Mouse (Mus musculus) A20 (cell line): ENCODE results near the gene Tm4sf19.

Source experiments
- DNase-seq: peaks from one replicate; pipeline ENCODE4 v3.0.0-alpha.2; 2011; ENCODE audit warnings: low read depth, low spot score

Tm4sf19 gene

DNA sequence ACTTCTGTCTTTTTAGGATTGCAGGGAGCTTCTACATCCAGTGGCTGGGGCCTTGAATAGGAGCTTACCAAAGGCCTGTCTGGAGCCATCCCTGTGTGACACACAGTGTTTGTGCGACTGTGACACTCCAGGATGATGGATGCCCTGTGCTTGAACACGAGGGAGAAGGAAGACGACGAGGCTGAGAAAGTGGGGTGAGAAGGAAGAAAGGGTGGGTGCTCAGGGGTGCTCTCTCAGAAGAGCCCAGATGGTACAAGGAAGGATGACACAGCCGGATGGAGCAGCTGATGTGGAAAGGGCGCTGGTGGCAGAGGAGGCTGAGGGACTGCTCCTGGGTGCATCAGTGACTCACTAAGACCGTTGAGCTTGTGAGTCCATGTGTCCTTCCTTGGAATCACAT, at the start of gene Tm4sf19:
TSS of gene Tm4sf19 (plus strand) at position 240 of the 400 bp plus-strand sequence.
- no peak for DNase-seq

DNA sequence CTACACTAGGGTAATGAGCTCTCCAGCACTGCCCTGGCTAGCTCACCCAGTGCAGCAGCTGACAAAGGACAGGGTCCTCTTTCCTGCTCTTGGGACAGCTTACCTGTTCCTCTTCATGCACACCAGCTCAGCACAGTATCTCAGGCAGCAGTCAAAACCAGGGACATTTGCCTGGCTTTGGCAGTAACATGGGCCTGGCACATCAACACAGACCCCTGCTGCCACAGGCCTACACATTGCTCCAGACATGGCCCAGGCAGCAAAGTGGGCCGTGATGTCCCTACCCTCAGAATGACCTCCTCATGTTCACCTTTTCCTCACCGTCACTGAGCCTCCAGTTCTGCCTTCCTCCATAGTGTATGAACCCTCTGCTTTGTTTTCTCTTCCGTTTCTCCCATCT, 49.5 kb upstream of the Tm4sf19 start:
- no peak for DNase-seq

DNA sequence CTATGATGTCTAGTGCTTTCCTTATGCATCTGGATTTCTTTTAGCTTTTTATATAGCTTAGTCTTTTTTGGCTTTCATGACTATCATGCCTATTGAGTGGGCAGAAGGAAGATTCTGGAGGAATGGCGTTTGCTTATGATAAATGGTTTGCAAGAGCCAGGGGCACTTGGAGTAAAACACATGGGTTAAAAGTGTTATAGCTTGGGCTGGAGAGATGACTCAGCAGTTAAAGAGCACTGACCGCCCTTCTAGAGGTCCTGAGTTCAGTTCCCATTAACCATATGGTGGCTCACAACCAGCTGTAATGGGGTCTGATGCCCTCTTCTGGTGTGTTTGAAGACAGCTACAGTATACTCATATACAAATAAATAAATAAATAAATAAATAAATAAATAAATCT, 36.8 kb upstream of the Tm4sf19 start:
- no peak for DNase-seq

DNA sequence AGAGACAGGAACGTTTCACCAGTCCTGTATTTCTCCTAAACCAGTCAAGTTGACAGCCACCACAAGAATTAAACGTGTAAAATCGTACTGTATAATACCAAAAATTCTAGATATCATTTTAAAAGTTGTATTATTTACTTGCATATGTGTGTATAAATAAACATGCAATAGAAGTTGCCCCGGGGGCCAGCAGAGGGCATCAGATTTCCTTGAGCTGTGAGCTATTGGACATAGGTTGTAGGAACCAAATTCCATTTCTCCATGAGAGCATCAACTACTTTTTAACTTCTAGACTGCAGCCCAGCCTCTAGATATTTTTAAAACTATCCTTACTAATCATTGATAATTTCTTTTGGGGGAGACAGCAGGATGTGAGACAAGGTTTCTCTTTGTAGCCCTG, 29.0 kb upstream of the Tm4sf19 start:
- DNase-seq, result peak; percentile 31

DNA sequence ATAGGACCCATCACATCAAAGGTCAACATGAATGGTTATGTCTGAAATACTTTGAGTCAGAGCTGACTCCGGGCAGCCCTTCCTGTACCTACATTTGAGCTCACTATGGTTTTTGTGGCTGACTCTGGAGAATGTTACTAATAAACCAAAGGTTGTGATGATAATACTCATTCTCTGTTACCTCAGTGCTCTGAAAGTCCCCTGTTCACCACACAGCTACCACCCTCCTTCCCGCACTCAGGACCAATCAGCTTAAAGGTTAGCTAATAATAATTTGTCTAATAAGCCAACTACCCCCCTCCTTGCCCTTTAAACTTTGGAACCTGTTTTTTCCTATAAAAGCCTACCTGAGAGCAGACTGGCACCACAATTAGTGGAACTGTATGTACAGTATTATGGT, 20.7 kb upstream of the Tm4sf19 start:
- no peak for DNase-seq

DNA sequence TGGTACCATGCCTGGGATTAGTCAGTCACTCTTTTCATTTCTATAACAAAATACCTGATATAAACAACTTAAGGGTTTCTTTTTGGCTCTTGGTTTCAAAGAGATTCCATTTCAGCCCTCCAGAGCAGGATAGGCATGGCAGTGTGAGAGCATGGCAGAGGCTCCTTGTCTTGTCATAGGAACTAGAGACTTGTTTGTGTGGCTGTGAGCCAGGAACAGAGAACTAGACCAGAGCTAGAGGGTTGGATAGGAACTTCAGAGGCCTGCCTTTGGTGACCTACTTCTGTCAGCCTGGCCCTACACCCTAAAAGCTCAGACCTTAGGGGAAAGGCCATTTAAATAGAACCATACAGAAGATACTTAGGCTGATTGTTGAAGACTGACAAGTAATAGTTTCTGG, 17.4 kb upstream of the Tm4sf19 start:
- DNase-seq, result no peak

DNA sequence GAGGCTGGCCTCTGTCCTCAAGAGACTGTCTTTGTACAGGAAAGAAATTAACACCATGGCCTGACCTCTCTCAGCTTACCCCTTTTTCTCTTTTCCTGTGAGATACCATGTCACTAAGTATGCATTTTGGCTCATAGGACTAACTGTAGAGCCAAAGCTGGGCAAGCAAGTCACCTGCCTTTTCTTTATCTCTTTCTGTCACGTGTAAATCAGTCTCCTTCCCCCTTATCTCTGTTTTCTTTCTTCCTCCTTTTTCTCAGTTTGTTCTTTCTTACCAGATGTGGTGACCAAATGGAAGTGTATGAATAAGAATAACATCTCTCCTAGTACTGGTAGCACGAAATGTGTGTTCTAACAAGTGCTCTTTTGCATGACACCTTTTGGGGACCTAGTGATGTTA, 15.4 kb upstream of the Tm4sf19 start:
- no peak for DNase-seq

GRCm38 (mm10) chr16:32386826-32387225, 13.5 kb upstream of the Tm4sf19 start:
- DNase-seq, result no peak

DNA sequence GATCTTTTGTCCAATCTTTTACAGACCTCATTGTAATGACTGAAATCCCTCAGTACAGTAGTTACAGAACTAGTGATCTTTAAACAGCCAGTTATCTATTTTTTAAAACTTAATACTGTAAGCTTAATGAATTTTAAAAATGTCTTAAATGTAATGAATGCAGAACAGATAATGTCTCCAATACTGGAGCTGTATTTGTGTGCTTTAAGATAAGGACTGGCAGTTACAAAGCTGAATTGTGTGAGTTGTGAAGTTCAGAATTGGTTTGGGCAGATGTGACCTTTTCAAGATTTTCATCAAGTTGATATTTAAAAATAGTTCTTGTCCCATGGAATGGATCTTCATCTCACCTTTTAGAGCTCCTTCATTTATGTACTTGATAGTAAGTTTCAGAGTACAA, 11.3 kb upstream of the Tm4sf19 start:
- no peak for DNase-seq

GRCm38 (mm10) chr16:32389841-32390240, 10.5 kb upstream of the Tm4sf19 start:
- no peak for DNase-seq

DNA sequence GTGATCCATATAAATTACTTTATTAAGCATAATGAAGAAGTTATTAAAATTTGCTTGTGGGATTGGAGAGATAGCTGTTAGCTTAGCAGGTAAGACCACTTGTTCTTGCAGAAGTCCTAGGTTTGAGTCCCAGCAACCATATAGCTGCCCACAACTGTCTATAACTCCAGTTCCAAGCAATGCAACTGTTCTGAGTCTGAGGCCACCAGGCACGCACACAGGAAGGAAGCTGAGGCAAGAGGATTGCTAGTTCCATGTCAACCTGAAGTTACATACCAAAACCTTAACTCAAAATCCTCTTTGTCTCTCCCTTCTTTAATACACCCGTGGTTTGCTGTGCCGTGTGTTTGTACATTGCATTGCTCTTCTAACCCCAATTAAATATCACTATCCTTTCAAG, 9.4 kb upstream of the Tm4sf19 start:
- DNase-seq, result no peak

- no peak for DNase-seq
These were observed 4.4 kb upstream of the Tm4sf19 start for GRCm38 (mm10) chr16:32395679-32396540.

DNA sequence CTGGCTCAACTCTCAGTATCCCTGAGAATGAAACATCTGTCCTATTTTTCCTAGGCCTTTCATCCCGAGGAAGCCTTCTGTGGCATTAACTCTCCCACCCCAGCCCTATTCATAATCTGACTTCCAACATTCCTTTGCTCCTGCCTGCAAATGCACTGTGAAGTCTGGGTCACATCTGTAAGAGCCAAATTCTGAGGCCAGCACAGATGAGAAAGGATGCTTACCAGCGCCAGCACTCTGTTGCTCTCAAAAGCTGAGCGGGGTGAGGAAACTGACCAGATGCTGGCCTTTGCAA, 3.8 kb upstream of the Tm4sf19 start:
- DNase-seq, result no peak

- no peak for DNase-seq
These were observed 2.1 kb upstream of the Tm4sf19 start for GRCm38 (mm10) chr16:32398206-32398605.

DNA sequence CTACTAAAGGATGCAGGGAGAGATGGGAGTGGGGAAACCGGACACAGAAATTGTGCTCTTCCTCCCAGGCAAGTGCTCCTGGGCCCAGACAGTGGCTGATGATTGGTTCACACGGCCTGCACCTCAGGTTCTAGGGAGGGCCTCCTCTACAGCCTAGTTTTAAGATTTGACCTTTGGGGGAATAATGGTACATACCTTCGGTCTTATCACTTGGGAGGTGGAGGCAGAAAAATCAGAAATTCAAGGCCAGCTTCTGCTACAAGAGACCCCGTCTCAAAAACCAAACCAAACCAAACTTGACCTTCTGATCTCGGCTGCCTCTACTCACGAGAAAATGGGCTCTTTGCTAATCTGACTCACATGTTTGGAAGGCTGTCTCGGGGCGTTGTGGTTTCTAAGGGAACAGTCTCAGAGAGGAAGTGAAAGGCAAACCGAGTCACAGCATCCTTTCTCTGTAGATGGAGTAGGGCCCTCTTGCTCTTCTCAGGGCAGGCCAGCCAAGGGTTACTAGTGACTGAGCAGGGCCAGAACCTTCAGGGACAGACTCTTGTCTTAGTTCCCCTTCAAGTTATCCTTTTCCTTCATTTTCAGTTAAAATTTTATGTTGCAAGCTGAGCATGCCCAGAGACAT, 1.1 kb downstream of the Tm4sf19 start:
- DNase-seq, result peak; percentile 70

DNA sequence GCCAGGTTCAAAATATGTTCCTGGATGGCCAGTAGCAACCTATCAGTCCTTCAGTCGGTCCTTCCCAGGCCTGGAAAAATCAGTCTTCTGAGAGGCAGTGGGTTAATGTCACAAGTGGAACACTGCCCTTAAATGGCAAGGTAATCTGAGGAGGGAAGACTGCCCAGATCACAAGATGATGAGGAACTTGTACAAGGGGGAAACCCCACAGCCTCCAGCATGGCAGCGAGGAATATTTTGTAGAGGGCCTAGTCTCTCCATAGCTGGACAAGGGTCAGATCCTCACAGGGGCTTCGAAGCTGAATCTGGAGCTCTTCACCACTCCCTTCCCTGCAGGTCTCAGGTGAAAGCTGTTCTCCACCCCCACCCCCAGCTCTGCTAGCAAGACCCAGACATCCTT, 2.5 kb downstream of the Tm4sf19 start:
- DNase-seq, result no peak

GRCm38 (mm10) chr16:32405716-32406115, 5.4 kb downstream of the Tm4sf19 start:
- DNase-seq, result no peak

DNA sequence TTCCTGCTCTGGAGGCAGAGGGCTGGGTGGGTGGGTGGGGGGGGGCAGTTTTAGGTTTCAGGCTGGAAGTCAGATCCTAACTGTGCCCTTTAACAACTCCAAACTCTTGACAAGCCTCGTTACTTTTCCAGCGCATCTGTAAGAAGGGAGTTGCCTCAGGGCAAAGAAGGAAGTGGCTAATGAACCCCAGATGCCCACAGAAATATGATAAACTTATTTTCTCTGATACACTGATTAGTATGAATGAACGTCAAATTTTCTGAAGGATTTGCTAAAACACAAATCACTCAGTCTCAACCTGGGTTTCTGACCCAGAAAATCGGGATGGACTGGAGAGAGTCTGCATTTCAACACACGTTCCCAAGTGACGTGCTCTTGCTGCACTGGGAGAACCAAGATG, 6.4 kb downstream of the Tm4sf19 start:
- no peak for DNase-seq

DNA sequence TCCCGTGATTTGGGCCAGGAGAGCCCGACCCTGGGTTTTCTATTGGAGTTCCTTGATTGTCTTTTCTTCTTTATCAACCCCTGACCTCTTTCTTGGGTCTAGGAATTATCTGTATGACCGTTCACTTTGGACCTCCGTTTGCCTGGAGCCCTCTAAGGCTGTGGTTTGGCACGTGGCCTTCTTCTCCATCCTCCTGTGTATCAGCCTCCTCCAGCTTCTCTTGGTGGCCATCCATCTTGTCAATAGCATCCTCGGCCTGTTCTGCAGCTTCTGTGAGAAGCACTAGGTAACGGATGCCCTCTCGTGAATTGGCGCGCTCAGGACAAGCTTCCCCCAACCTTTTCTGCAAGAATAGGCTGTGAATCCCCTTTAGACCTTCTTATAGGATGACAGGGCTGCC, 7.4 kb downstream of the Tm4sf19 start:
- DNase-seq, result no peak

DNA sequence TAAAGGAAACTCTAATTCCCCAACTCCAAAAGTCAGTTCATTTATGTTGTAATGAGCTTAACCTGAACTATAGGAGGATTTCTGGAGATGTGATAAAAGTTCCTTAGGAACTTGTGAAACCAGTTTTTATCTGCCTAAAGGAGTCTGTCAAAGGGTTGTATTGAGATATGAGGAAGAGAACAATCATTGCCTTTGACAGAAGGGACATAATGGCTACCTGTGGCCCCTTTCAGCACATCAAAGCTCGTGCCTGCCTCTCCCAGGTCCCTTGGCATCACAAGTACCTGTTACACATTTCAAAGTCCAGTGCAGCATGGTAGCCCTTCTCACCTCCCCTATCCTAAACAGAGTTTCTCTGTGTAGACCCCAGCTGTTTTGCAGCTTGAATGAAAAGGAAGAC, 17.2 kb downstream of the Tm4sf19 start:
- no peak for DNase-seq

- DNase-seq, result peak; percentile 93
These were observed 19.5 kb downstream of the Tm4sf19 start, which contains the start of gene Tctex1d2 for GRCm38 (mm10) chr16:32419517-32420483. Tctex1d2 (plus strand) TSS chr16:32419702.

DNA sequence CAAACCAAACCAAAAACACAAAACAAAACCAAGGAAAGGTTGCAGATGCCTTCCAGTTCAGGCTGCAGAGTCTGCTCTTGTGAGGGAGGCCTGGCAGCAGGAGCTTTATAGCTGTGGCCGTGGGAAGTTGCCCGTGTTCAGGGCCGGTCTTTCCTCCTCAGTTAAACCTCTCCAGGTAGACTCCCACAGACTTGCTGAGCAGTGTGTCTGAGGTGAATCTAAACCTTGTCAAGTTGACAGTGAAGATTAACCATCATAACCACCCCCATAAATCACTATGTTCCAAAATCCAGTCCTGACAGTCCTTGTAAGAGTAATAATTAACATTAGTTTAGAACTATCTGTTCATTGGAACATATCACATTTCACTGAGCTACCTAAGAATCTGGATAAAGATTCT, 27.2 kb downstream of the Tm4sf19 start:
- no peak for DNase-seq
